Mouse (Mus musculus): ENCODE data around the gene Plxnc1.

Gene Plxnc1

DNA sequence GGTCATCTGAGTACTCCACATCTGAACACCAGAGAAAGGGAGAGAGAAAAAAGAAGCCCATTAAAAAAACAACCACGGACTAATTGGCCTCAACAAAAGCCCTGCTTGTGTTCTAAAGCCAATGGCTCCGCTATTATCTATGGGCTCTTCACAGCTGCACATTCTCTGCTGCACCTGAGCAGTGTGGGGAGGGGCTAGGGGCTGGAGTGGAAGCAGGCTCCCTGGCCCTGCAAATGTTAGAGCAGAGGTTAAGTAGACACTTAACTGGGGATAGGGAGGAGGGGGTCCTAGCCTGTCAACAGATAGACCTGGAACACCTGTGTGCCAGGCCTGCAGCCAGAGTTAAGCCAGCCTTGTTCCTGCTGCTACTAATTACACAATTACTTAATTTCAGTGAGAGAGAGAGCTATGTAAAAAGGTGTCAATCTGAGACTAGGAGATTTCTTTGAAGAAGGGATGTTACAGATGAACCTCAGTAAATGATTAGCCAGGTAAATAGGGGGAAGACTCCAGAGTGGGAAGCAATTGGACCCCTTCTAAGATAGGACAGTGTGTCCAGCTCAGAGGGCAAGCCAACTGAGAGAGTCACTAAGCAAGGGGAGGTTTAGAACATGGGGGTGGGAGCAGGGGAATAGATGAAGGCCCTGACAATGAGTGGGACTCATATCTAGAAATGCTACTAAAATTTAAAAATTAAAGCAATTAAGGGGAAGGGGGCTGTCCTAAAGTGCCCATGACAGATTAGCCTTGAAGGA, 145.0 kb downstream of the Plxnc1 start:
- no peaks in the 10 kb centered on the region for H3K27me3 ChIP-seq (ENCODE audit: insufficient read depth, low read length)
- H3K4me3 ChIP-seq (replicated peaks; ENCODE audit: low read length) = no peak overlapping the region
- peaks cover 5% of the 10 kb centered on the region; the same call in 1 of the 2 replicates for H3K4me1 ChIP-seq (replicated peaks; ENCODE audit: low read depth, low read length)
- H3K9me3 ChIP-seq (ENCODE audit: low read length) = no peaks in the 10 kb centered on the region
- no peak for TF ChIP-seq POU5F1 (IDR thresholded peaks at IDR 0.05; ENCODE audit: borderline replicate concordance, low read length)
- no peak for TF ChIP-seq CTCF (conservative IDR thresholded peaks at IDR 0.05; ENCODE audit: low read length)
- no peak; the same call in 1 of the 2 replicates for TF ChIP-seq NANOG (IDR thresholded peaks at IDR 0.05; ENCODE audit: borderline replicate concordance, low read length)
- peaks cover 9% of the 10 kb centered on the region; the same call in 1 of the 2 replicates for H3K36me3 ChIP-seq (ENCODE audit: insufficient read depth, low read length)

DNA sequence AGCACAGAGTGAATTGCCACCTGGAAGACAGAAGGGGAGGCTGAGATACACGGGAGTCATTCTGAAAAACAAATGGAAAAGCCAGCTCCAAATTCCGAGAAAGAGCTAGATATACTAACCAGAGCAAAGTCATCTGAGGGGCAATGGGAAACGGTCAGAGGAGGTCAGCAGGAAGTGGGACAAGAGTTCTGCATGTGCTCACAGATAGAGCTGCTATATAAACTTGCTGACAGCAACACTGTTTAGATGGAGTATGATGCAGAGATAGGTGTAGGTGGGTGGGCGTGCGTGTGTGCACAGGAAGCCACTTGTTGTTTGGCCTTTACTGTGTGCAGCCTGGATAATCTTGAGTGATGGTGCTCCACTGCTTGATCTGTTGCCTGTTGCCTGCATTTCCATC, 146.5 kb downstream of the Plxnc1 start:
- H3K36me3 ChIP-seq (ENCODE audit: insufficient read depth, low read length) = peaks cover 13% of the 10 kb centered on the region; the same call in 1 of the 2 replicates
- no peak for TF ChIP-seq CTCF (conservative IDR thresholded peaks at IDR 0.05; ENCODE audit: low read length)
- TF ChIP-seq NANOG (IDR thresholded peaks at IDR 0.05; ENCODE audit: borderline replicate concordance, low read length) = no peak
- TF ChIP-seq POU5F1 (IDR thresholded peaks at IDR 0.05; ENCODE audit: borderline replicate concordance, low read length) = no peak
- no peaks in the 10 kb centered on the region for H3K9me3 ChIP-seq (ENCODE audit: low read length)
- no peak overlapping the region for H3K4me3 ChIP-seq (replicated peaks; ENCODE audit: low read length)
- peaks cover 5% of the 10 kb centered on the region; the same call in 1 of the 2 replicates for H3K4me1 ChIP-seq (replicated peaks; ENCODE audit: low read depth, low read length)
- H3K27me3 ChIP-seq (ENCODE audit: insufficient read depth, low read length) = no peaks in the 10 kb centered on the region

DNA sequence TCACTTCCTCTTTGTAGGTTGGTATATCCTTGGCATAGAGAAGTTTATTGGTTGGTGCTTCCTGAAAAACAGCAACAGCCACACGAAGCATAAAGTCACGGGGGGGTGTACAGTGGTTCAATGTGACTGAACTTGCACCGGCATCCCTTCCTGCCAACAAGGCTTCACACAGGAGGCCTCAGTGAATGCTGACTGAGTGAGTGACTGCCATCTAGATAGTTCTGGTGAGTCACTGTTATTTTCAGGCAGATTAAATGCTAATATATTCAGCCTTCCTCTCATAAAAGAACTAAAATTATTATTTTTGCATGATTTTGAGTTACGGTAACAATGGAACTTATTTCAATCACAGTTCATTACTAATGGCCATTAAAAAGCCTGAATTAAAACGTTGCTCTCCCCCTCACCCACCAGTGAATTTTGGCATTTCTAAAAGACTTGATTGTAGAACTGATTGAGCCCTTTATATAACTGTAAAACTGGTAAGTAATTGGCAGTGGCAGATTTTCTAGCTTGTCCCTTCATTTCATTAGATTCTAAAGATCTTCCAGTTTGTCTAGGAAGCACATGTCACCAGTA, 149.9 kb downstream of the Plxnc1 start:
- TF ChIP-seq POU5F1 (IDR thresholded peaks at IDR 0.05; ENCODE audit: borderline replicate concordance, low read length) = no peak
- no peak for TF ChIP-seq NANOG (IDR thresholded peaks at IDR 0.05; ENCODE audit: borderline replicate concordance, low read length)
- no peak for TF ChIP-seq CTCF (conservative IDR thresholded peaks at IDR 0.05; ENCODE audit: low read length)
- no peak overlapping the region for H3K4me3 ChIP-seq (replicated peaks; ENCODE audit: low read length)
- no peaks in the 10 kb centered on the region for H3K9me3 ChIP-seq (ENCODE audit: low read length)
- H3K36me3 ChIP-seq (ENCODE audit: insufficient read depth, low read length) = peaks cover 34% of the 10 kb centered on the region
- H3K4me1 ChIP-seq (replicated peaks; ENCODE audit: low read depth, low read length) = peaks cover 5% of the 10 kb centered on the region; the same call in 1 of the 2 replicates
- H3K27me3 ChIP-seq (ENCODE audit: insufficient read depth, low read length) = no peaks in the 10 kb centered on the region

DNA sequence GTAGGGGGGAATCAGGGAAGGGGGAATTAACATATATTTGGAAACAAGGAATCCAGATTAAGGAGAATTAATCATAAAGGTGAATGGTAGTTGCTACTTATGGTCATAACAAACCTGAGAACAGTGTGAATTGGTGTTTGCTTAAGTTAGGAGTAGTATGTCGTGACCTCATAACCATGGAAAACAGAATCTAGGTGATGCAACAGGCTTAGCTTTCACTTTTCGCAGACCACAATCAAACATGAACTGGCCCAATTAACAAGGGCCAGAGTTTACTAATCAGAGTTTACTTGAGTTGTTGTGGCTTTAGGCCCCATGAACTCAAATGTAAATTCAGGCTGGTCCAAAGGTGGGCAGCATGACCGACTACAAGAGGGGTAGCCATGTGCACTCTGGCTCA, 150.7 kb downstream of the Plxnc1 start:
- Histone ChIP-seq H3K27me3 (ENCODE audit: insufficient read depth, low read length) (no peaks in the 10 kb centered on the region), H3K9me3 (ENCODE audit: low read length) (no peaks in the 10 kb centered on the region), H3K4me1 (replicated peaks; ENCODE audit: low read depth, low read length) (no peaks in the 10 kb centered on the region), H3K36me3 (ENCODE audit: insufficient read depth, low read length) (peaks cover 42% of the 10 kb centered on the region), H3K4me3 (replicated peaks; ENCODE audit: low read length) (no peak overlapping the region)
- TF ChIP-seq POU5F1 (IDR thresholded peaks at IDR 0.05; ENCODE audit: borderline replicate concordance, low read length) = no peak
- no peak for TF ChIP-seq NANOG (IDR thresholded peaks at IDR 0.05; ENCODE audit: borderline replicate concordance, low read length)
- no peak for TF ChIP-seq CTCF (conservative IDR thresholded peaks at IDR 0.05; ENCODE audit: low read length)

DNA sequence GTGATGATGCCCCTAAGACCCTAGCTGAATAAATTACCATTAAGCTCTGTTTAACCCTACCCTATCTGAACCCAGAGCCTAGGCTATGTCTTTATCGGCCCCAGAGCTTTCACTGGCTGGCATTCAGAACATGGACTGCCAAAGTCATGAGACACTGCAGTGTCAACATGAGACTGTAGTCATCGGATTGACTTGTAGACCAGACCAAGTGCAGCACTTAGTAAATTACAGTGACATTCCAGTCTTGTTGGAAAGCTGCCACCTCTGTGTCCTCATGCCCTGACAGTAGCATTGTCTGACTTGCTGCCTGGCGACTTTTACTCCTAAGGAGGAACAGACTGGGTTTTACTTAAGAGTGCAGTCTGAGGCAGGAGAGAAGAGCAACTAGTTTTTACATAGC, 155.4 kb downstream of the Plxnc1 start:
- no peaks in the 10 kb centered on the region for H3K9me3 ChIP-seq (ENCODE audit: low read length)
- no peaks in the 10 kb centered on the region for H3K4me1 ChIP-seq (replicated peaks; ENCODE audit: low read depth, low read length)
- H3K36me3 ChIP-seq (ENCODE audit: insufficient read depth, low read length) = peaks cover 49% of the 10 kb centered on the region
- no peak overlapping the region for H3K4me3 ChIP-seq (replicated peaks; ENCODE audit: low read length)
- TF ChIP-seq NANOG (IDR thresholded peaks at IDR 0.05; ENCODE audit: borderline replicate concordance, low read length) (no peak), POU5F1 (IDR thresholded peaks at IDR 0.05; ENCODE audit: borderline replicate concordance, low read length) (no peak), CTCF (conservative IDR thresholded peaks at IDR 0.05; ENCODE audit: low read length) (no peak)
- no peaks in the 10 kb centered on the region for H3K27me3 ChIP-seq (ENCODE audit: insufficient read depth, low read length)

DNA sequence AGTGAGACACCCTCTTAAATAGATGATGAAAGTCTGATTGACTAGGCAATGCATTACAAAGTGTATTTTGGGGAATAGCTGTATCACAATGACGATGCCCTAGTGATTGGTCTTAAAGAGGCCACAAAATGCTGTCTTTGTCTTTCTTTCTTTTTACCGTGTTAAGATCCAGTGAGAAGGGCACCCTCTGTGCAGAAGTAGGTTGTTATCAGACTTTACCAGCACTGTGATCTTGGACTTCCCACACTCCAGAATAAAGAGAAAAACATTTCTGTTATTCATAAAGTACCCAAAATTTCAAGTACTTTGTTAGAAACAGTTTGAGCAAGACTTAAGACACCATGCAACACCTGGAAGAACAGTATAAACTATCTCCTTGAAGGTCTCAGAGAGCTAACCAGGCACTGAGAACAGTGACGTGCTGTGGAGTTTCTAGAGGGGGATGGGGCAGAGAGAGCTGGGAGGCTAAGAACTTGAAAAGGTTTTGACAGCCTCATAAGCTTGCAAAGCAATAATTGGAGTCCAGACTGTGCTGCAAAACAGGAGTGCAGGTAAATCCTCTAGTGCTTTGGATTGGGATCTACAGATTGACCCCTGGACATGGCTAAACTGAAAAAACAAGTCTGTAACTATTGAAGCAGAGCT, 163.9 kb downstream of the Plxnc1 start:
- TF ChIP-seq POU5F1 (IDR thresholded peaks at IDR 0.05; ENCODE audit: borderline replicate concordance, low read length) (no peak), NANOG (IDR thresholded peaks at IDR 0.05; ENCODE audit: borderline replicate concordance, low read length) (no peak), CTCF (conservative IDR thresholded peaks at IDR 0.05; ENCODE audit: low read length) (no peak)
- H3K9me3 ChIP-seq (ENCODE audit: low read length) = no peaks in the 10 kb centered on the region
- H3K27me3 ChIP-seq (ENCODE audit: insufficient read depth, low read length) = no peaks in the 10 kb centered on the region
- H3K36me3 ChIP-seq (ENCODE audit: insufficient read depth, low read length) = peaks cover 20% of the 10 kb centered on the region
- no peaks in the 10 kb centered on the region for H3K4me1 ChIP-seq (replicated peaks; ENCODE audit: low read depth, low read length)
- no peak overlapping the region for H3K4me3 ChIP-seq (replicated peaks; ENCODE audit: low read length)

DNA sequence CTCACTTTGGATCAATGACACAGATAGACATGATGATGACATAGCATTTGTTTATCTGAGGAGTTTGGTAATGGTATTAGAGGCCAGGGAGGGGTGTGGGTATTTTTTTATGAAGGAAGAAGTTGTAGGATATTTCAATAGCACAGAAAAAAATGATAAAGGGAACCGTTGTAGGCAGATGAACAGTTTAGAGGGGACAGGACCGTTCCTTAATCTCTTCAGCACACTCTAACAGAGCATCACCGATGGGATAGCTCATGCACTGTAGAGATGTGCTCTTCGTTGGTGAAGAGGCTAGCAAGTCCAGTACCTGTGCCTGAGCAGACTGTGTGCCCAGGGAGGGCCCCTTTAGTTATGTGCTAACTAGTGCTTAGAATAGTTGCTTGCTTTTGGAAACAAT, 165.3 kb downstream of the Plxnc1 start:
- TF ChIP-seq POU5F1 (IDR thresholded peaks at IDR 0.05; ENCODE audit: borderline replicate concordance, low read length) = no peak
- no peak for TF ChIP-seq CTCF (conservative IDR thresholded peaks at IDR 0.05; ENCODE audit: low read length)
- TF ChIP-seq NANOG (IDR thresholded peaks at IDR 0.05; ENCODE audit: borderline replicate concordance, low read length) = no peak
- Histone ChIP-seq H3K9me3 (ENCODE audit: low read length) (no peaks in the 10 kb centered on the region), H3K27me3 (ENCODE audit: insufficient read depth, low read length) (no peaks in the 10 kb centered on the region), H3K4me3 (replicated peaks; ENCODE audit: low read length) (no peak overlapping the region), H3K36me3 (ENCODE audit: insufficient read depth, low read length) (peaks cover 26% of the 10 kb centered on the region), H3K4me1 (replicated peaks; ENCODE audit: low read depth, low read length) (no peaks in the 10 kb centered on the region)

DNA sequence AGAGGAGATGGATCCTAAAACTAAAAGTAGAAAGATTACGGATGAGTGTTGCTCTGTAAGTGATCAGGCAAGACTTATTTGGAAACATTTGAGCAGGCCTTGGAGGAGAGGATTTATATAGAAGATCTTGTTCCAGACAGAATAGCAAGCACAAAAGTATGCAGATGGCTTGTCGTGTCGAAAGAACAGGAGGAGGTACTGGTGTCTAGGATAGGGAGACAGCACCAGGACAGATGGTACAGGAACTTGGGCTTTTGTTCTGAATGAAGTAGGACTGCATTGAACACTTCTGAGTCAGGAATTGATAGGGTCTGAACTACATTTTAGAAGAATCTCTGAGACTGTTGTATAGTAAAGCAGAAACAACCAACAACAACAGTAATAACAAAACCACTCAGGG, 167.1 kb downstream of the Plxnc1 start:
- TF ChIP-seq POU5F1 (IDR thresholded peaks at IDR 0.05; ENCODE audit: borderline replicate concordance, low read length) (no peak), CTCF (conservative IDR thresholded peaks at IDR 0.05; ENCODE audit: low read length) (no peak), NANOG (IDR thresholded peaks at IDR 0.05; ENCODE audit: borderline replicate concordance, low read length) (no peak)
- Histone ChIP-seq H3K9me3 (ENCODE audit: low read length) (no peaks in the 10 kb centered on the region), H3K4me1 (replicated peaks; ENCODE audit: low read depth, low read length) (no peaks in the 10 kb centered on the region), H3K36me3 (ENCODE audit: insufficient read depth, low read length) (peaks cover 34% of the 10 kb centered on the region), H3K27me3 (ENCODE audit: insufficient read depth, low read length) (no peaks in the 10 kb centered on the region), H3K4me3 (replicated peaks; ENCODE audit: low read length) (no peak overlapping the region)

Data from E14TG2a.4 (cell line).